Mouse (Mus musculus) thymus, adult 18-20 months (tissue): ENCODE measurements around the gene Shtn1.

Experiments
- DNase-seq, 2 experiments: peaks; one replicate each; pipeline ENCODE4 v3.0.0; 2022; ENCODE audit warnings: mixed read lengths in 2 of 2

Shtn1 gene

DNA sequence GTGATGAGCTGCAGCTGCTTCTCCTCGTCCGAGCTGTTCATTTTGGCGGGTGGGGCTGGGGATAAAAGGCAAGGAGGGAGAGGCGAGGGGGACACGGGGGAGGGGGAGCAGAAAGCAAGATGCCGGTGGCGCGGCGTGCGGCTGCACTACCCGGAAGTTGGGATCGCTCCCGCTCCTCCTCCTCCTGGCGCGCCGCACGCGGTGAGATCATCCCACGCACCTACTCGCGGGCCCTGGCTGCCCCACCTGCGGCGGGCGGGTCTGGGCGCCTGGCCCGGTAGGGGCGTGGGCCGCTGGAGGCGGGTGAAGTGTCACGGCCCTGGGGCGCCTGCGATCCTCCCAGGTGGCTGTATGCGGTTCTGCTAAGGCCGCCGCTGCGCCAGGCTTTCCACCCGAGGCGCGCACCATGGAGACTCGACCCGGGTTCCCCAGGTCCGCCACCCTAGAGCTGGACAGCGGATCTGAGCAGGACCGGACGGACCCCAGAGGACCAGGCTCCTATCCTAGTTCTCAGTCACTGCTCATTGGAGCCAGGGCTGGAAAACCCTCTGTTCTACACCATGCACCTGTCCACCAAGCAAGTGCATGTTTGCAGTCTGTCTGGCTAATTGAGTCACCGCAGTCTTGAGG lies at the start of gene Shtn1:
Gene Shtn1 (minus strand): TSS at position 629 of the 630 bp plus-strand sequence.
- no peak for DNase-seq

DNA sequence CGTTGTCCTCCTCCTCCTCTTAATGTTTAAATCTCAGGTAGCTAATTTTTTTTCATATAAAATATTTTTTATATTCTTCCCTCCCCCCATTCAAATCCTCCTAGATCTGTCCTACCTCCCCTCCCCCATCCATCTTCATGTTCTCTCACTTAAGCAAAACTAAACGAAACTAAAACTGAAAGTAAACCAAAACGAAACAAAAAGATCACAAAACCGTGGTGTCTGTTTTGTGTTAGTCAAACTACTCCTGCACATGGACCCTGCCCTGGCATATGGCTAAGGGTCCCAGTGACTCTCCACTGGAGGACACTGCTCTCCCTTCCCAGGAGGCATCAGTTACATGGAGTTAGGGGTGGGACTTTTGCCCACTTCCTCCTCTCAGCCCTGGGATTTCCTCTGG lies 38.3 kb upstream of the Shtn1 start:
- no peak for DNase-seq

- no peak for DNase-seq
Observed at GRCm38 (mm10) chr19:59109937-59110336, 34.0 kb upstream of the Shtn1 start.

DNA sequence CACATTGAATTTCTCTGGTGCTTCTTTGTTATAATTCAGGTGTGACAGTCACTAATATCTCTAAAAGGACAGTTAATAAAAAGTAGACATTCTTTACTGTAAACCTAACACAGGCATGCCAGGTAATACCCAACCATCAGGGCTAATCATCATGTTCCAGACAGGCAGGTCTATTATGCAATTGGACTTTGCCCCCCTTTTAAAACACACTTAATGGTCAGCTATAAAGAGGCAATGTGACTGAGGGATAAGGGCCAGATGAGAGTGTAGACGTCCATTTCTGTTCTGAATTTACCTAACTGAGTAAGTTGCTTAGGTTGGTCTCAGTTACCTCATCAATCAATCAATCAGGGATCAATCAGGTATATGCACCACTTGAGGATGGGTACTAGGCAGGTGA lies 22.4 kb upstream of the Shtn1 start:
- DNase-seq = no peak

DNA sequence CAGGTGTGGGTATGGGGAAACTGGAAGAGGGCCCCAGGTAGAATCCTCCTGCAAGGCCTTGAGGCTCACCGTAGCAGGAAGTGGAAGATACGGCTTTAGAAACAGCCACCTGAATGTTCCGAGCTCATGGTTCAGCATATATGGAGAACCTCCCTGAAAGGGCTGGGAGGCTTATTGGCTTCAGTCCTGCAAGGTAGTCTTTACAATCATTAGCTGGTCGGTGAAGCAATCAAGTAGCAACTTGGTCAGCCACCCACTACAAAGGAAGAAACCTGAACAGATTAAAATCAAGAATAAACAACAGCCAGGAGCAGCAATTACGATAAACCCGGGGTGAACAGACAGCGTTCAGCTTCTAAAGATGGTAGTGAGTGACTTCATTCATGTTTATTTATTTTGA lies 16.4 kb upstream of the Shtn1 start:
- DNase-seq = no peak

GRCm38 (mm10) chr19:59090337-59090736 lies 14.4 kb upstream of the Shtn1 start:
- no peak for DNase-seq

GRCm38 (mm10) chr19:59084296-59084695 lies 8.4 kb upstream of the Shtn1 start:
- DNase-seq = no peak

GRCm38 (mm10) chr19:59076131-59076530 lies 231 bp upstream of the Shtn1 start:
- no peak for DNase-seq

GRCm38 (mm10) chr19:59074841-59075471 lies 944 bp downstream of the Shtn1 start:
- DNase-seq = no peak

DNA sequence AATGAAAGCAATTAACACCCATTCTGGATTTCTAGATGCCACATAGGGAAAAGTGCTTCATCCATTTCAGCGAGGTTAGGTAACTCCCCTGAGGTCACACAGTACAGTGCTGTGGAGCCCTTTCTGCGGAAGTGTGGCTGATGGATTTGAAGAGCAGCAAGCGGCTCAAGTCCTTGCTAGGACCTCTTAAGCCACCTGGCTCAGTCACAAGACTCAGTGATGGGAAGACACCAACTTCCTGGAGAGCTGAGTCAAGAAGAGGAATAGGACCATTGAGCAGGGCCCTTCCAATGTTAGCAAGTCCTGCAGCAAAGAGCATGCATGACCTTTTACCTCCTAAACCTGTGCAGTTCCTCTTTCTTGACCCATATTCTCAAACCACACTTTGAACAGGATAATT lies 1.5 kb downstream of the Shtn1 start:
- no peak for DNase-seq

DNA sequence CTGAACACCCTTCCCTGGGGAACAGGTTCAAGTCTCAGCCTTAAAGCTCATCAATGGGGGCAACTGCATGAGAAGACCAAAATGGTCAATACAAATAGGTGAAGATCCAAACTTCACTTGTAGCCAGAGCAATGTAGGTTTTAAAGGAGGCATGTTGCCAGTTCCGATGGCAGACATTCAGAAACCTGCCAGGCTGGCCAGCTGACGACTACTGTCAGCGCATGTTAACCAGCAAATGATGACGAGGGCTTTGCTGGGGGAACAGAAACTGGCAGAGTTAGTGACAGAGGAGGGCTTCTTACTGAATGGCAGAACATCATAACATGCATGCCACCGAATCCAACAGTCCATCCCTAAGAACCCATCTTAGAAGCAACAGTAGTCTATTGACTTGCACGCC lies 2.9 kb downstream of the Shtn1 start:
- DNase-seq = no peak

GRCm38 (mm10) chr19:59071979-59072378 lies 3.9 kb downstream of the Shtn1 start:
- DNase-seq = no peak

- no peak for DNase-seq
Observed at GRCm38 (mm10) chr19:59071396-59071795, 4.5 kb downstream of the Shtn1 start.

- no peak for DNase-seq
Observed at GRCm38 (mm10) chr19:59067652-59068051, 8.2 kb downstream of the Shtn1 start.

- no peak for DNase-seq
Observed at GRCm38 (mm10) chr19:59066670-59067069, 9.2 kb downstream of the Shtn1 start.

GRCm38 (mm10) chr19:59066115-59066514 lies 9.8 kb downstream of the Shtn1 start:
- DNase-seq = no peak

DNA sequence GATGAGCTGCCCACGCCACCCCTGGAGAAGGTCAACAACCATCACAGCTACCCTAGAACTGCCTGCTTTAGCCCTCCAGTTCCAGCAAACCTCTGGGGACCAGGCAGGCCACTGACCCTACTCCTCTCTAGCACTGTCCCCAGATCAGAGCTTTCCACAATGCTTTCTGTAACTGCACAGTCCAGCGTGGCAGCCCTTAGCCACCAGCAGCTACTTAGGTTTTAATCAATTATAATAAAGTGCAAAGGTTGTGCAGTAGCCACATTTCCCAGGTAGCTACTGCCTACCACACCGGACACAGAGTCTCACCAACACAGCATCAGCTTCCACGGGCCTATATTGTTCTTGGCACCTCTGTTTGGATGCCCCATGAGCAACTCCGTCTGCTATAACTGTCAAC lies 11.3 kb downstream of the Shtn1 start:
- no peak for DNase-seq

GRCm38 (mm10) chr19:59063568-59063967 lies 12.3 kb downstream of the Shtn1 start:
- DNase-seq = no peak

GRCm38 (mm10) chr19:59058105-59058504 lies 17.8 kb downstream of the Shtn1 start:
- DNase-seq = no peak

DNA sequence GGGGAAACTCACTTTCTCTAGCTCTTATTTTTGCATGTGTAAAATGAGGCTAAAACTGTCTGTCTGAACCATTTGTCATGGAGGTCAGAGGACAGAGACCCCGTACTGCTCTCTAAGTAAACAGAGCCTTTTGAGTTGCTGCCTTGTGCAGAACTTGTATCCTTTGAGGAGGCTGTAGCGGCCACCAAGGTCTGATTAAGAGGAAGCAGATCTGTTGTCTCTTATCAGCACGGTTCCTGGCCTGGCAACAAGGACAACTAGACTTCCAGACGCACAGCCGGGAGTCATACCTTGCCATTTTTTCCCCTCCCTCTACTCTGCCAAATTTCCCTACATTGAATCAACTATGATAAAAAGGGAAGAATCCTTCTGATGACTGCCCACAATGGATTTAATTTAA lies 18.5 kb downstream of the Shtn1 start:
- DNase-seq = no peak

GRCm38 (mm10) chr19:59054632-59054951 lies 21.3 kb downstream of the Shtn1 start:
- no peak for DNase-seq

GRCm38 (mm10) chr19:59053931-59054631 lies 21.8 kb downstream of the Shtn1 start:
- DNase-seq = no peak

- DNase-seq = no peak
Observed at GRCm38 (mm10) chr19:59052783-59053490, 23.0 kb downstream of the Shtn1 start.

- no peak for DNase-seq
Observed at GRCm38 (mm10) chr19:59052053-59052452, 23.8 kb downstream of the Shtn1 start.
